Mouse (Mus musculus) T-cell, adult 66 days (primary cell): ENCODE measurements around the gene Tdrd6. TPM values are rescaled to one million over a fixed set of nuclear protein-coding genes. Genes with fewer than 3 reads are reported as not detected.

Source experiments
- total RNA-seq, 2 experiments: library from RNA; stranded (reverse); gene quantifications; 3 replicates in 1 of 2; 4 replicates in 1 of 2; pipeline ENCODE4 v1.2.4; 2023

Gene Tdrd6
- total RNA-seq, result under 1 TPM; 0.09 to 0.12 TPM

GRCm38 (mm10) chr17:43629496-43630426 is at the start of gene Tdrd6:
TSS of gene Tdrd6 (minus strand) at chr17:43630299.

GRCm38 (mm10) chr17:43667290-43667843 is 37.3 kb upstream of the Tdrd6 start, which contains the start of gene Cyp39a1:
TSS of gene Cyp39a1 (plus strand) at chr17:43667425.

GRCm38 (mm10) chr17:43666576-43667289 is 36.6 kb upstream of the Tdrd6 start, which contains the start of gene Slc25a27:
TSS of gene Slc25a27 (minus strand) at chr17:43667214.

DNA sequence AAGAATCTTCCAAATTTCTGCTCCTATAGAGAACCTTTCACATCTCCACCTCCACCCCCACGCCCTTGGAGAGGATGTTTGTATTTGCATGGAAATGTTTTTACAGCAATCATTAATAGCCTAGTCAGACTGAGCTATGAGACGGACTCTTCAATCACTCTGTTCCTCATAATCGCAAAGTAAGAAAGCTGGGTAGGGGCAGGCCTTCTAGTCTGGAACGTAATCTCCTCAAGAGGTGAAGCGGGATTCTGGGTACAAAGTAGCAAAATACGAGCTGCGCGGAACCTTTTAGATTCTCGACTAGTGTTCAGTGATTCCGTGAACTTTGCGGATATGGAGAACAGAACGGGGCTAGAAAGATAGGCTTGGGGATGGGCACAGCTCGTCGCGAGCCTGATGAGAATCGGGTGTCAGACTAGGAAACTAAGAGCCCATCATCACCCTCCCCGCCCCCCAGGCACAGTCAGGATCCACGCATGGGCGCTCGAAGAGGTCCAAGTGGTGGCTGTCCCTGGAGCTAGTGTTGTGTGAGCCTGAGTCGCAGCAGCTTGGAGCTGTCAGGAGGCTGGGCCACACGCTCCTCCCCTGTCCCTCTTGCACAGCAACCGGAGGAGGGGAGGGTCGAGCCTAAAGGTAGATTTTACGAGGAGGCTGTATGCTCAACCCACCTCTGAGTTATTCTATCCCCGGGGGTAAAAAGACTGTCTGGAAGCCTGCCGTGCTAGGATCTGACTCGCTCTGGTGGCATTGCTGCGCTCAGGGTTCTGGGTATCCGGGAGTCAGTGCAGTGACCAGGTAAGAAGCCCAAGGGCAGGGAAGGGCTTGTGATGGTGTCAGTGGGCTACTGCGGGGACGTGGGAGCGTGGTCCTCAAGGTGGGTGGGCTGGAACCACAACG is 61.9 kb downstream of the Tdrd6 start, which contains the start of gene Pla2g7:
Pla2g7 (plus strand) TSS at position 107 of the 897 bp plus-strand sequence.

Other genes starting within 250 kb of the Tdrd6 start
- gene Mep1a, start 127.5 kb downstream of the Tdrd6 start, total RNA-seq, result not detected
- gene Ankrd66, start 86.7 kb downstream of the Tdrd6 start, total RNA-seq, result not detected
- gene Pla2g7, start 62.2 kb downstream of the Tdrd6 start, total RNA-seq, result 1 to 10 TPM; 1.1 to 1.2 TPM
- gene Slc25a27, start 36.9 kb upstream of the Tdrd6 start, total RNA-seq, result 10 to 100 TPM; 14.5 to 18.2 TPM
- 1 to 10 TPM; 2.1 to 2.8 TPM for gene Cyp39a1, start 37.1 kb upstream of the Tdrd6 start, total RNA-seq
- gene Rcan2, start 171.1 kb upstream of the Tdrd6 start, total RNA-seq, result not detected